Mouse (Mus musculus): ENCODE data around the gene Tmem192. TPM values are rescaled to one million over a fixed set of nuclear protein-coding genes. Genes with fewer than 3 reads are reported as not detected.
A peak's percentile ranks its signal among the peaks of the same experiment; 100 is the strongest.

The Tmem192 gene
- total RNA-seq (2021) (10 to 100 TPM; 21.0 to 26.2 TPM), polyA plus RNA-seq (2012; rRNA removed) (42.6 and 43.4 TPM in 2 replicates)
- long read RNA-seq, transcript Tmem192-201 (6 exons, 1,122 nt), result major isoform, 17 of 19 reads
- long read RNA-seq, partial matches to known transcripts, result 0 of 19 reads
- long read RNA-seq, other reads (novel, unspliced or antisense), result 2 of 19 reads

- Histone ChIP-seq H3K9ac (ENCODE audit: low read depth, low read length) (peak within 1 kb of the TSS; percentile 86), H3K79me2 (replicated peaks; ENCODE audit: control insufficient read depth, insufficient read depth, low read length) (no peaks in the 10 kb centered on the region), H3K4me1 (ENCODE audit: control insufficient read depth, insufficient read depth, low read length) (no peaks in the 10 kb centered on the region), H3K27ac (peak within 1 kb of the TSS; percentile 79), H3K4me3 (peak within 1 kb of the TSS; percentile 66), H3K27me3 (ENCODE audit: control insufficient read depth, insufficient read depth, low read length) (no peaks in the 10 kb centered on the region), H3K36me3 (ENCODE audit: control insufficient read depth, insufficient read depth, low read length) (no peaks in the 10 kb centered on the region)
- TF ChIP-seq CTCF (IDR thresholded peaks at IDR 0.05), result peak; percentile 37
- TF ChIP-seq POLR2A (IDR thresholded peaks at IDR 0.05; ENCODE audit: insufficient read depth, low read depth, low read length), result peak; percentile 23; the same call in 1 of the 2 replicates
- 0 out of 2 replicates have a peak, but pooled peaks have one; percentile 3 for TF ChIP-seq EP300 (IDR thresholded peaks at IDR 0.05; ENCODE audit: insufficient read depth, low read depth, low read length)
- DNase-seq, result peak; percentile 97 to 99
- under 1% methylated on average over 73 of the region's 73 CpGs for WGBS
- intact Hi-C loops (cut with DNase I), result loop anchor here (1.0 kb wide), 1 partner anchor 97 kb away; the partner anchor contains the start of gene Klhl2
These were observed at the start of gene Tmem192 for GRCm38 (mm10) chr8:64946820-64947697. TSS of gene Tmem192 (plus strand) at chr8:64947185.

GRCm38 (mm10) chr8:64898710-64899109, 48.3 kb upstream of the Tmem192 start:
- no peak for TF ChIP-seq POLR2A (IDR thresholded peaks at IDR 0.05; ENCODE audit: insufficient read depth, low read depth, low read length)
- no peak for TF ChIP-seq EP300 (IDR thresholded peaks at IDR 0.05; ENCODE audit: insufficient read depth, low read depth, low read length)
- TF ChIP-seq CTCF (IDR thresholded peaks at IDR 0.05), result no peak
- Histone ChIP-seq H3K4me1 (ENCODE audit: control insufficient read depth, insufficient read depth, low read length) (no peaks in the 10 kb centered on the region), H3K4me3 (no peak overlapping the region), H3K27me3 (ENCODE audit: control insufficient read depth, insufficient read depth, low read length) (no peaks in the 10 kb centered on the region), H3K36me3 (ENCODE audit: control insufficient read depth, insufficient read depth, low read length) (no peaks in the 10 kb centered on the region), H3K27ac (no peak overlapping the region), H3K79me2 (replicated peaks; ENCODE audit: control insufficient read depth, insufficient read depth, low read length) (no peaks in the 10 kb centered on the region), H3K9ac (ENCODE audit: low read depth, low read length) (no peak overlapping the region)
- no peak for DNase-seq
- intact Hi-C loops (cut with DNase I), result no loop called here
- WGBS, result 44% methylated on average over 4 of the region's 4 CpGs

- intact Hi-C loops (cut with DNase I), result no loop called here
- DNase-seq, result no peak
- Histone ChIP-seq H3K27me3 (ENCODE audit: control insufficient read depth, insufficient read depth, low read length) (no peaks in the 10 kb centered on the region), H3K79me2 (replicated peaks; ENCODE audit: control insufficient read depth, insufficient read depth, low read length) (no peaks in the 10 kb centered on the region), H3K4me1 (ENCODE audit: control insufficient read depth, insufficient read depth, low read length) (no peaks in the 10 kb centered on the region), H3K9ac (ENCODE audit: low read depth, low read length) (no peak overlapping the region), H3K27ac (no peak overlapping the region), H3K4me3 (no peak overlapping the region), H3K36me3 (ENCODE audit: control insufficient read depth, insufficient read depth, low read length) (no peaks in the 10 kb centered on the region)
- 92% methylated on average over 3 of the region's 3 CpGs for WGBS
- no peak for TF ChIP-seq EP300 (IDR thresholded peaks at IDR 0.05; ENCODE audit: insufficient read depth, low read depth, low read length)
- no peak for TF ChIP-seq POLR2A (IDR thresholded peaks at IDR 0.05; ENCODE audit: insufficient read depth, low read depth, low read length)
- no peak for TF ChIP-seq CTCF (IDR thresholded peaks at IDR 0.05)
These were observed 46.3 kb upstream of the Tmem192 start for GRCm38 (mm10) chr8:64900645-64901044.

- H3K4me1 ChIP-seq (ENCODE audit: control insufficient read depth, insufficient read depth, low read length), result no peaks in the 10 kb centered on the region
- WGBS, result 62% methylated on average over 7 of the region's 7 CpGs
- intact Hi-C loops (cut with DNase I), result no loop called here
- H3K36me3 ChIP-seq (ENCODE audit: control insufficient read depth, insufficient read depth, low read length), result no peaks in the 10 kb centered on the region
- no peak overlapping the region for H3K9ac ChIP-seq (ENCODE audit: low read depth, low read length)
- no peak for TF ChIP-seq POLR2A (IDR thresholded peaks at IDR 0.05; ENCODE audit: insufficient read depth, low read depth, low read length)
- H3K27me3 ChIP-seq (ENCODE audit: control insufficient read depth, insufficient read depth, low read length), result no peaks in the 10 kb centered on the region
- no peak overlapping the region for H3K4me3 ChIP-seq
- no peaks in the 10 kb centered on the region for H3K79me2 ChIP-seq (replicated peaks; ENCODE audit: control insufficient read depth, insufficient read depth, low read length)
- DNase-seq, result no peak
- H3K27ac ChIP-seq, result no peak overlapping the region
These were observed 45.3 kb upstream of the Tmem192 start for GRCm38 (mm10) chr8:64901527-64902156.

- no peak for TF ChIP-seq CTCF (IDR thresholded peaks at IDR 0.05)
- no peak for TF ChIP-seq POLR2A (IDR thresholded peaks at IDR 0.05; ENCODE audit: insufficient read depth, low read depth, low read length)
- TF ChIP-seq EP300 (IDR thresholded peaks at IDR 0.05; ENCODE audit: insufficient read depth, low read depth, low read length), result no peak
- no peak for DNase-seq
- 86% methylated on average over 12 of the region's 12 CpGs for WGBS
- no peaks in the 10 kb centered on the region for H3K36me3 ChIP-seq (ENCODE audit: control insufficient read depth, insufficient read depth, low read length)
- H3K27me3 ChIP-seq (ENCODE audit: control insufficient read depth, insufficient read depth, low read length), result no peaks in the 10 kb centered on the region
- intact Hi-C loops (cut with DNase I), result no loop called here
- no peak overlapping the region for H3K4me3 ChIP-seq
- H3K4me1 ChIP-seq (ENCODE audit: control insufficient read depth, insufficient read depth, low read length), result no peaks in the 10 kb centered on the region
- H3K27ac ChIP-seq, result no peak overlapping the region
- H3K9ac ChIP-seq (ENCODE audit: low read depth, low read length), result no peak overlapping the region
- H3K79me2 ChIP-seq (replicated peaks; ENCODE audit: control insufficient read depth, insufficient read depth, low read length), result no peaks in the 10 kb centered on the region
These were observed 44.8 kb upstream of the Tmem192 start for GRCm38 (mm10) chr8:64902191-64902590.
